Mouse (Mus musculus) CH12.LX (cell line): ENCODE results near the gene Exosc8.

Experiments used
- CHD1 ChIP-seq: IDR thresholded peaks from 2 replicates; pipeline ENCODE4 v1.6.1; 2012; ENCODE audit warnings: low read depth, low read length, improper control_type of control experiment, inconsistent platforms
- CHD2 ChIP-seq: IDR thresholded peaks from 2 replicates; pipeline ENCODE4 v1.6.1; 2011; ENCODE audit warnings: low read length, improper control_type of control experiment
- CTCF ChIP-seq, 2 experiments: IDR thresholded peaks in 1 of 2; conservative IDR thresholded peaks in 1 of 2; 2 replicates each; pipeline ENCODE4 v1.5.1; 2011 to 2012; ENCODE audit warnings: low read depth in 2 of 2, low read length in 2 of 2, improper control_type of control experiment in 1 of 2, inconsistent platforms in 1 of 2, mild to moderate bottlenecking in 1 of 2, moderate library complexity in 1 of 2
- NELFE ChIP-seq: IDR thresholded peaks from 2 replicates; pipeline ENCODE4 v1.6.1; 2011; ENCODE audit warnings: low read depth, low read length, improper control_type of control experiment
- NRF1 ChIP-seq: IDR thresholded peaks from 2 replicates; pipeline ENCODE4 v1.6.1; 2014; ENCODE audit warnings: low read depth, mild to moderate bottlenecking, inconsistent platforms, low read length, improper control_type of control experiment, moderate library complexity
- POLR2A ChIP-seq: IDR thresholded peaks from 2 replicates; pipeline ENCODE4 v1.6.1; 2011; ENCODE audit warnings: low read depth, mild to moderate bottlenecking, improper control_type of control experiment, low read length
- POLR2AphosphoS2 ChIP-seq: IDR thresholded peaks from 2 replicates; pipeline ENCODE4 v1.6.1; 2011; ENCODE audit warnings: low read depth, low read length, improper control_type of control experiment
- RAD21 ChIP-seq: IDR thresholded peaks from 2 replicates; pipeline ENCODE4 v1.6.1; 2011; ENCODE audit warnings: low read depth, mild to moderate bottlenecking, low read length, improper control_type of control experiment, moderate library complexity
- TCF12 ChIP-seq: IDR thresholded peaks from 2 replicates; pipeline ENCODE4 v1.6.1; 2014; ENCODE audit warnings: low read depth, mild to moderate bottlenecking, inconsistent platforms, low read length, improper control_type of control experiment
- ZC3H11A ChIP-seq: IDR thresholded peaks from 2 replicates; pipeline ENCODE4 v1.6.1; 2012; ENCODE audit warnings: low read depth, mild to moderate bottlenecking, inconsistent platforms, low read length, improper control_type of control experiment

DNA sequence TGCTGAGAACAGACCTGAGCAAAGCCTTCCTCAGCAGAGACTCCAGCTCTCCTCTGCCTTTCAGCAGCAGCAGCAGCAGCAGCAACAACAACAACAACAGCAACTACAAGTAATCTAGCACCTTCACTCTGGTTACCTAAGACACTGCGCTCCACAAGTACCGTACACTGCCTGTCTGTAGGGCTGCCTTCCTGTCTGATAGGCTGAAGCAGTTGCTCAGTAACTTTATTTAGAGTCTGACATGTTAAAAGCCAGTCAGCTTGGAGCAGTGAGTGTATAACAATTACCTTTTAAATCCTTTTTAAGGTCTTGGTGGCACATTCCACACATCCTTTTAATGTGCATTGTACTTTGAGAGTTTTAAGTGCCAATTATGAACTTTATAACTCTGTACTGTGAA lies 7.6 kb downstream of the Exosc8 start:
- no peak for TF ChIP-seq CHD2
- TF ChIP-seq POLR2A: no peak
- TF ChIP-seq POLR2AphosphoS2: no peak
- TF ChIP-seq TCF12: no peak
- no peak for TF ChIP-seq CTCF (conservative IDR thresholded peaks at IDR 0.05 in 1 of 2, IDR thresholded peaks at IDR 0.05 in 1 of 2; ENCODE audit: low read depth in 2 of 2, low read length in 2 of 2)
- TF ChIP-seq NELFE: no peak
- TF ChIP-seq NRF1: no peak
- TF ChIP-seq CHD1: no peak
- no peak for TF ChIP-seq RAD21
- TF ChIP-seq ZC3H11A: no peak
